Mouse (Mus musculus) embryo, embryonic 11 days (tissue): ENCODE measurements around the gene Slco3a1.
A peak's percentile ranks its signal among the peaks of the same experiment; 100 is the strongest.

Source experiments
- DNase-seq: peaks from one replicate; pipeline ENCODE4 v3.0.0-alpha.2; 2015

The Slco3a1 gene

DNA sequence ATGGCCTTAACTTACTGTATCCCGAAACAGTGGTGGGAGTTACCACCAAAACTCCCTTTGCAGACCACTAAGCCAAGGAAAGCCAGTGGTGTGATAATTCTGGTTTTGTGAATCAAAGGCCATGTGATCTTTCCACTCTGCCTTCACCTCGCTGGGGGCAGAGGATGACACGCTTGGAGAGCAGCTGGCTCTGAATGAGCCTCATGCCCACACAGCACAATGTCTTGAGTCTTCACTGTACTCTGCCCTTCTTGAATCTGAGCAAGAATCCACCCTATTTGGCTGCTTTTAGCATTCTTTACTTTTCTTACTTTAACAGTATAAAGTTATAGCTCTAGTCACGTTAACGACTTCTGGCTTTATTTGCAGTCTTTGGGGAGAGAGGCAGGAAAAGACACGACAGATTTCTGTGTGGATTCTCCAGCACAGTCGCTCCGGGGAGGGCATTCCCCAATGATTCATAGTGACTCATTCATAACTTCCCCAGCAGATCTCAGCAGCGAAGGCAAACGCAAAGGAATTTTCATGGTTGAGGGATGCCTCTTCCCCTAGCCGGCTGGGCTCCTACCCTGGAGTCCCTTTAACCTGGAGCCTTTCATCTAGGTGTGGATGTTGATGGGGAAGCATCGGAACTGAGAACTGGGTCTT, 178.1 kb downstream of the Slco3a1 start:
- DNase-seq = no peak

DNA sequence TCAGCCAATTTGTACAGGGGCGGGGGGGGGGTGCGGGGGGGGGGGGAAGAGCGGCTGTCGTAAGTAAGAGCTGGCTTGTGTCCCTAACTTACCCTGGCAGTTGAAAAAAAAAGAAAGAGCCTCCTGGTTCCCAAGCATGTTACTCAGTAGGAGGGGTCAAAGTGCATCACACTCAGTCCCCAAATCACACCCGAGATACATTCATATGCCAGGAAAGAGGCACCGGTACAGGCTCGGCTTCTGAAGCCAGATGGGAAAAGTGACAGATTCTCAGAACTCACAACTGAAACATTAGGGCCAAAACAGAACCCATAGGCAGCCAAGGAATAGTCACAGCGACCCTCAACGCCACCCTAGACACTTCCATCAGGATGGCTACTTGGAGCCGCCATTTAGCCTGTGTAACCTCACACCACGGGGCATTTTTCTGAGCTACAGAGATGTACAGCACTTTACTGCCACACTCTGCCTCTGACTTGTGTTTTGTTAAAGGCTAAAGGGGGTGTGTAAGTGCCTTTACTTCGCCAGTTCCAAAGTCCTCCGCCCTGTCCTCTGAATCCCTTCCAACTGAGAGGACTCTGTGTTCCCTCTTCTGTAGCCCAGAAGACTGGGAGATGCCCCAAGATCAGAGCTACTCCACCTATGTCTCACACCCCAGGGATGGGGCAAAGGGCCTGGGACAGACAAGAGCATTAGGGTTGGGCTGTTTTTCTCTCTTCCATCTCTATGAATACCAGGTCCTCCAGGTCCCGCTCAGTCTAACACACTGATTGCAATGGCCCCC, 179.2 kb downstream of the Slco3a1 start:
- no peak for DNase-seq

DNA sequence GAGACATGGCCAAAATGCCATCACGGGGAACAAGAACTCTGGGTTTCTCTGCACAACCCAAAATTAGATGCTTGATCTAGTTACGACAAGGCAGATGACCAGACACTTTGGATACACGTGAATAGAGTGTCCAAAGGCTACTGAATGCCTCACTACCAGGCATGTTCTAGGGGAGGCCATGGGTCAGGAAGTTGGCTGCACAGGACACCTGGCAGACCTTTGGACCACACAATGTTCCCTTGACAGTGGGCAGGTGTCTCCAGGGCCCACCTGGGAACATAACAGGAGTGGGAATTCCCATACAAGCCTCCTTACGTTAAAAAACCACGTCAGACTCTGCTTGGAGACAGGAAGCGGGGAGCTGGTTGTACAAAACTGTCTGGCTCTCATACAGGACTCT, 181.5 kb downstream of the Slco3a1 start:
- no peak for DNase-seq

DNA sequence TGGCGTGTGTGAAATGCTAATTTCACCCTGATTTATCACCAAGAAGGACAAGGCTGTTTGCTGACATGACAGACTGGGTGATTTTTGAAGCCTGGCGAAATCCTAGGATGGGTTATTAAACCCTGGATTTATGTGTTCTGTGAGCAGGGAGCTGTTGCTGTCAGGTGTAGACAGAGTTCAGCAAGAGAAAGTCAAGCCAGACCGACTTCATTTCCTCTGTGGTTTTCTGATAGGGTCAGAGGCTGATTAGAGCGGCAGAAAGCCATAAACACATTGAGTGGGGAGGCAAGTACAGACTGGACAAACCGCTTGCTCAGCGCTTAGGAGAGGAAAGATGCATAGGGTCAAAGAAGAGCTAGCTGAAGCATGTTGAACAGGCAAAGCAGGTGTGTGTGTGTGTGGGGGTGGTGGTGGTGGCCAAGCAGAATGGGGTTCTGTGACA, 182.4 kb downstream of the Slco3a1 start:
- DNase-seq = peak; percentile 39

DNA sequence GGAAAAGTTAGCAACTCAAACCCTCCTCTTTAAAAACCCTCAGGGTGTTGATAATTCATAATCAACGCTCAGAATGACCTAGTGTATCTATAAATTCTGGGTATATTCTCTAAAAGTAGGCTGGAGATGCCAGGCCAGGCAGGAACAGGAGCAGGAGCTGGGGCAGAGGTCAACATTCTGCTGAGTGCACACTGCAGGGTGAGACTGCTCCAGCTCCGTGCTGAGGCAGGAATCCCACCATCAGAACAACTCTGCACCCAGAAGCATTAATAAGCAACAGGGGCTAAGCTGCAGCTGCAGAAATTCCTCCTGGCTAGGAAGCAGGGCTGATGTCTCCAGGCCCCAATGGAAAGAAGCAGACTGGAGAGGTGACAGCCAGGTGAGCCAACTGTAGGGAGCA, 182.9 kb downstream of the Slco3a1 start:
- DNase-seq = no peak

DNA sequence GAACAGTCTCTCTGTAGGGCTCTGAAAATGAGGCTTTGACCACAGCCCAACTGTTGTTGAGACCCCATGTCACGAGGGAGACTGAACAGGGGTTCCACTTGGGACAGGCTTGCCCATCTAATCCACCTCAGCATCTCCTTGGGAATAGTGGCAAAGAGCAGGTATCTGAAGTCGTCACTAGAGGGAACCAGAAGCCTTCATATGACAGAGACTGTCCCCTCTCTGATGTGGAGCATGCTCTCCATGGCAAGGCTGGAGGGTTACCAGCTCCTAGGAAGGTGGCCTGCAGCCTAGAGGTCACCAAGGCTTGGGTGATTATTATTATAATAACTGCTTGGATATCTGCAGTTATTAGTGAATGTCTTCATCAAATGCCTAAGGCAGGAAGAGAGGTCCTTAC, 183.4 kb downstream of the Slco3a1 start:
- DNase-seq = peak; percentile 73

DNA sequence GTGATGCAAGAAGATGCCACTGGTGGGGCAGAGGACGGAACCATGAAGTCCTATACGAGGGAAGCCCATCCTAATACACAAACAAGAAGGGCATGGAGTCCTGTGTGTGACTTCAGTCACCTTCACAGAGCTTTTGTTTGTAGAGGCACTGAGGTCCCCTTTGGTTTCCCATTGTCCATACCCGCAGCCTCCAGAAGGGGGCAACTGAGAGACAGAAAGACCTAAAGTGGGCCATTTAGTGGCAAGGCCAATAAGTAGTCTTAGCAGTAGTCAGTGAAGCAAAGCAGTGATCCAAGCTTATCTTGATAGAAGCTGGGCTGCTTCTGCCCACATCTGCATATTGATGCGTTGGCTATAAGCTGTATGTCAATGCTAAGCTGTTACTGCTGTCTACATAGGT, 184.9 kb downstream of the Slco3a1 start:
- peak; percentile 42 for DNase-seq

DNA sequence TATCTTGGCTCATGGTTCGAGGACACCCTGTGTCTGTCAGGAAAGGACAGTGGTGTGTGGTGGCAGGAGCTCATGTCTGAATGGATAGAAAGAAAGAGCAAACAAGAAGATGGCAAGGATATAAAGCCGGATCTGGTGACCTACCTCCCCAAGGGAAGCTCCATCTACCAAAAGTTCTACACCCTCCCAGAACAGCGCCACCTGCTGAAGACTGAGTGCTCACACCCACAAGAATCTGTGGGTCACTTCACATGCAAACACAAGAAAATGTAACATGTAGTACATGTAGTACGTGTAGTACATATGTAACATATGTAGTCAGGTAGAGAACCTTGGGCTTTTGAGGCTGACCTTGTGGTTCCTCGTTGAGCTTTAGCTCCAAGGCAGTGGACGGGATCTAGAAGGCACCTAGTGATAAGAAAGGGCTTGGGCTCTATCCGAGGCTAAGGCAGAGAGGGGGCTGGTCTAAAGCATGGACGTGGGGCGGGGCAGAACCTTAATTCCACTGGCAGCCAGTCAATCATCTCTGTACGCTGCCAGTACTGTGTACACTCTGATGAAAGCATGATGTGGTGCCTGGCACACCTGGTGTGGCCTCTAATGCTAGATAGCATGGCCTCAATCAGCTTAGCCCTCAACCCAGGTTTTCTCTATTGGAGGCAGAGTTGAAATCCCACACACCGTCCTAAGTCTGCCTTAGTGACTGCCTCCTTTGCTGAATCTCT, 186.2 kb downstream of the Slco3a1 start:
- DNase-seq = no peak

DNA sequence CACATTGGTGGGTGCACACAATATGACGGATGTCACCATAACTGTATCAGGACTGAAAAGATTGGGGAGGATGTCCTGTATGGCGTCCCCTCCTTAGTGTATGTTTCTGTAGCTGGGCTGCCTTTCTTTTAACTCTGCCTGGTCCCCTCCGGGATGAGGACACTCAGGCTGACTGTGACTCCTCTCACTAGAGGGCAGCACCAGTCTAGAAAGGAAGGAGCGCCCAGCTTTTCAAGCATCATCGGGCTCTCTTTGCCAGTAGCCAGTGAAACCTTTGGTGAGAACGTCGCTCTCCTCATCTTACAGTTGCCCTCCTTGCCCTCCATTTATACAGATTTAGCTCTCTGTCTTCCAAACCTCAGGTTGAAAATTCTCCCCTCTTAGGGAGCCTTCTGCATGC, 187.2 kb downstream of the Slco3a1 start:
- DNase-seq = peak; percentile 81

DNA sequence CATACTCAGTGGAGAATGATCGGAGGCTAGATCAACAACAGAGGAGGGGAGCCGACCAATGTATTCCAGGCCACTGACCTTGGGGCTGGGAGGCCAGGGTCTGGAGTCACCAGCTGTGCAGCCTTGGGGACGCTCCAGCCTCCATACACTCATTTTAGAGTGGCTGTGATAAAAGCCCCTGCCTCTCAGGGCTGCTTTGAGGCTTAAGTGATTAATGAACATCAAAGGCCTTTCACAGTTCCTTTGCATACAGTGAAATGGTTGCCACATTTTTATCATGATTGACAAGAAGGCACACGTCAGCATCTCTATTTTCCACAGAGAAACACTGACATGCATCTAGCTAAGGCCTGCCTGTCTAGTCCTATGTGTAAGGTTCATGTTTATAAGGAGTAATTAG, 189.0 kb downstream of the Slco3a1 start:
- no peak for DNase-seq

DNA sequence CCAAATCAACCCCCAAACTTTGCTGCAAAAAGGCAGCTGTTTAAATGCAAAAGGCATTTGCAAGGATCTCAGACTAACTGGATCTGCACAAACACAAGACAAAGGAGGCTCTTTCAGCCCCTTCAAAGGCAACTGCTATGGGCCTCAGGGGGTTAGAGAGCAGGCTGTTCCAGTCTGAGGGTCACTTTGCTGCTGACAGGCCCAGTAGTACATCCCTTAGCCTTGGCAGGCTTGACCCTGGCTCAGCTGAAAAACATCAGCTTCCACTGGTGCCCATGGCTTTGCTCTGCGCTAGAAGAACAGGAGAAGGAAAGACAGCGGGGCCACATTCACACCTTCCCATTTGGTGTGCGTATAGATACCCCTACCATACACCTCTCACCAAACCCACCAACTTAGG, 189.6 kb downstream of the Slco3a1 start:
- DNase-seq = peak; percentile 23

DNA sequence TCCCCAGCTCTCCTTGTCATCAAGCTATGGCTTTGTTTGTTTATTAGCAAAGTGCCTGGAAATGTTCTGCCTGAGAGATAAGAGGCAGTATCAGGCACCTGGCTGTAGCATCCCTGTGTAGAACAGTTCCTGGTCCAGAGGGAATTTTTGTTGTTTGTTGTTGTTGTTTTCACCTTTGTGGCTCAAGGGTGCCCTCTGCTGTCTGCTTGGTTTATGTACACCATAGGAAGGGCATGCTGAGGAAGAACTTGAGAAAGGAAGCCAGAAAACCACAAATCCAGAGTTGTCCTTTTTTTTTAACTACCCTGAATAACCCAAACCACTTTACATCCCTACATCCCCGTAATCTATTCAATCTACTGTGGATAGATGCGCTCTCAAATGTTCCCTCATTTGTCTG, 191.1 kb downstream of the Slco3a1 start:
- DNase-seq = peak; percentile 54

DNA sequence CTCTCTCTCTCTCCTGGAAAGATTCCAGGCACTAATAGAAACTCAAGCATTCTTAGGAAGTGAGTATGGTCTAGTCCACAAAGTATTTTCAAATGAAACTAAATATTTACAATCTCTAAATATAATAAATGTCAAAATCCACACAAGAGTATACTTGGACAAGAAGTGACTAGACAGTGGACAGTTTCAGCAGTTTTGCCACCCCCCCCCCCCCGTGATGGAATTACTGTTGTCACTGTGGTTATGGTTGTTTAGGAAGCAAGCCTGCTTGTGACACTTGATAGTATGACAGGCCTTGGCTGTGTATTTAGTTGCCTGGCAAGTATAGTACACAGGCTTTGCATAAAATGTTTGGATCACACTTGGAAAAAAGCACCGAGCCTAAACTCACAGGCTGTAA, 192.9 kb downstream of the Slco3a1 start:
- no peak for DNase-seq

DNA sequence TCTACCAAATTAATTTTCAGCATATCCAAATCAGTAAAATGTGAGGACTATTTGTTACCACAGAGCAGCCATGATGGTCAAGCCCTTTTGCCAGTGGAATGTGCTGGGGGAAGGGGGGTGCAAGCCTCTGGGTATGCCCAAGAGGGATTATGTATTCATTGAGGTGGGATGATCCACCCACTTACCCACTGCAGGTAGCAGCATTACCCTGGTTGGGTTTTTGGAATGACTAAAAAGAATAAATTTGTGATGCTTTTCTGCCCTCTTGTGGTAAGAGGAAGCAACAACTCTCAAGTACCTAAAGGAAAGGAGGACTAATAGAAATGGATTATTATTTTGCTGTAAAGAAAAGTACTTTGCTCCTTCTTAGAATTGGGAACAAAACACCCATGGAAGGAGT, 197.6 kb downstream of the Slco3a1 start:
- DNase-seq = peak; percentile 64

DNA sequence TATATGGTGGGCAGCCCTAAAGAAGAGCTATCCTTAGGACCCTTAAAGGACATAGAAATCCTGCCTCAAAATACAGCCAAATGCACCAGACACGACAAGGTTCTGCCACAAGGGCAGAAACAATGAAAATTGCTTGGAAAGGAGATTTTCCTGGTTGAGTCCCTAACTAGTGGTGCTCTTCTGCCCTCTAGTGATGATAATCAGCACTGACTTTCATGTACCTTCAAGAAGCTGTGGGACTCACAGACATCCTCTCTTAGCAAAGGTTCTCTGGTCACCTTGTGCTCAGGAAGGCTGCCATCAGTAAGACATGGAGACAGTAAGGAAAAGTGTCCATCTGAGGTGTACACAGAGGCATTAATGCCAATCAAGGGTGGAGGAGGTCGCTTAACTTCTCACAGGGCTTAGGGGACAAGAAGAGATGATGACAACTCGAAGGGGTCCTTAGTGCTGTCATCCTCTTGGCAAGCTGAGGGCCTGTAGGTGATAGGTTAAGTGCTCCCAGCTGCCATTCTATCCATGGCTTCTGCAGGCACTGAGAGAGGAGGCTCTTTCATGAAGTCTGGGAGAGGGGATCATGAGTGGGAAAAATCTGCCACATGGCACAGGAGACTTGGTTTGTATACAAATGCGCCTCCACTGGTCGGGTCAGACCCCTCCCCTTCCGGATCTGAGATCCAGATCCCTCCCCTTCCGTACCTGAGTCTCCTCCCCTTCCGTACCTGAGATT, 199.9 kb downstream of the Slco3a1 start:
- peak; percentile 89 for DNase-seq

DNA sequence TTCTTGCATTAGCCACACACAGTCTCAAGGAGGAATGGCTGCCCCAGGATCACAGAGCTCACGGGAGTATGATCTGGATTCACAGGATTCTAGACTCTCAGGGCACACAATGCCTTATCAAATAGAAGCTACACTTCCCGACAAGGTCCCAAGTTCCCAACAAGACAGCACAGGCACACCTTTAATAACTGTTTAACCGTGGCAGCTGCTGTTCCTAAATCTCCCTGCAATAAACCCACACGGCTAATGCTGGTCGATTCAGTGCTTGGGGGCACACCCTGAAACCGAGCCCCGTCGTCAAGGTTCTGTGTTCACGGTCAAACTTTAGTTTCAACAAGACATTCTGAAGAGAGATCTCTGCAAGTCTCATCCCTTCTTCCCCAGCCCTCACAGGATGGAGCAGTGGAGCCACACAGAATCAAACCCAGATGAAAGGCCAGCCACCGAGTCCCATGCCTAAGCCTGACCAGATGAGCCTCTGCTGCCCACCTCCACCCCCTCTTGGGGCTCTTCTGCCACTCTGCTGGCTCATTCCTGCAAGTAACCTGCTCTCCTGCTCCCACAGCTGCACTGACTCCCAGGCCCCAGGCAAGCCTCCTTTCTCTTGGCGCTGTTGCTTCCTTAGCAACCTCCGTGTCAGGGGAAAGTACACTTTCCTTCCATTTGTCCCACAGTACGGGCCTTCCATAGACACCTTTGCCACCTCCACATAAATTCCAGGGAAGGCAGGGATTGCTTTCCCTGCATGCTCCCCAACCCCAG, 200.7 kb downstream of the Slco3a1 start:
- no peak for DNase-seq

DNA sequence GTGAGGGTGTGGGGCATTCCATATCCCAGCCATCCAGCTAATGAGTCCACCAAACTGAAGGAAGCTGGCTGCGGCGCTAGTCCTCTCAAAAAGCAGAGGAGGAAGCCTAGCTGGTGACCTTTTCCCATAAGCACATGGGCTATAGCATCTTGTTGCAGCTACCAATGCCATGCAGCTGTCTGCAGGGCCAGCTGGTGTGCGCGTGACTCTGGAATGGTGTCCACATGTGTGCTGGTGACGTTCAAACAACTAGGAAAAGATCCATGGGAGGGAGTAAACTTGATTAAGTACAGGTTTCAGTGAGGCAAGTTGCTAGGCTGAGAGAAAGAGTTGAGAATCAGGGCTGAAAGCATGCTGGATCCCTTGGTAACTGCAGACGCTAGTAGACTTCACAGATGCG, 201.3 kb downstream of the Slco3a1 start:
- peak; percentile 53 for DNase-seq

DNA sequence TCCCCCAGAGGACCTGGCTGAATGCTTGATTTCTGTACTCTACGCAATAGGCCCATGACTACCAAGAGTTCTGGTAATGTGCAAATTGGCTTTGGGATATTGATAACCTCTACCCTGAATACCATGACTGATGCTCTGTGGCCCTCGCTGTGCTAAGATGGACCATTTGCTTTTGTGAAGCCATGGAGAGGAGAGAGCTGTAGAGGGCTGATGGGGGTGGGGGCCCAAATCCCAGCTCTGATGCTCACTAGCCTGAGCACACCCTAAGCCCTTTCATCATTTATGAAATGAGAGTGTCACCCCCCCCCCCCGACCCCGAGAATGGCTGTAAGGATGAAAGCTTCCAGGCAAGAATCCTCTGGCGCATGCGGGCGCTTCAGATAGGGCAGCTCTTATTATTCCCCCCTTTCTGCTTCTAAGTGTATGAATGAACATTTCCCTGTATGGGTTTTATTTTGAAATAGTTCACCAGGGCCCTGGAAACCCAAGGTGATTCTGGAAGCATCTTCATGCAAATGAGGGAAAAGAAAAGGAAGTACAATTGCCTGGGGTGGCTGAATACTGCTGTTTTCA, 206.2 kb downstream of the Slco3a1 start:
- no peak for DNase-seq

DNA sequence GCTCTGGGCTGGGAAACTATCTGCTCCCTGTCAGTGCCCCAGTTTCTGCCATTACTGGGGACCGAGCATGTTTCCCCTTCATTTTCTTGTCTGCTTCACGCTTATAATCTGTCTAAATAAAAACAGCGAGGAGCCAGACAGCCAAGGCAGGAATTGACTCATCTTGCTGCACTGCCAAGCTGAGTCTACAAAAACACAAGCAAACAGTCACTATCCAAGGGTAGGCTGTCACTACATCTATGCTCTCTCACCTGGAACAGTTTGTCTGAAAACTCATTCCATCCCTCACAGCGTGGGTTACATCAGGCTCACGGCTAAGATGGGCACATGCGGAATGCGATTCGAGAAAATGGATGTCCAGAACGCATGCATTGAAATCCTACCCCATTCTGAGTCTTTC, 207.6 kb downstream of the Slco3a1 start:
- no peak for DNase-seq

DNA sequence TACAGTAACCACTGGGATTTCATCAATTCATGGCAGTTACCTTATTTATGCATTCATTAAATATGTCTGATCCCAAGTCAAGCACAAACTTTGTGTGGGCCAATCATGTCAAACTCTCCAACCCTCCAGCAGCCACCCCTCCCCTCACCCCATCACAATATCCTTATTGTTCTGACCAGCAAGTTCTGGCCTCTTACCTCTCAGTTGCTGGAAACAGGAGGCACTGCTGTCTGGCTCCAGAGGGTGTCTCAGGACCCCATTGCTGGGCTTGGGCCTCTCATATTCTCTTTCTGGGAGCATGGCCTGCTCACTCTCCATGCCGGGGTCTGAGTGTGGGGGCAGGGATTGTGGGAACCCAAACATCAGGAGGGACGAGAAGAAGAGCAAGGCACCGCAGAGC, 208.1 kb downstream of the Slco3a1 start:
- DNase-seq = no peak

DNA sequence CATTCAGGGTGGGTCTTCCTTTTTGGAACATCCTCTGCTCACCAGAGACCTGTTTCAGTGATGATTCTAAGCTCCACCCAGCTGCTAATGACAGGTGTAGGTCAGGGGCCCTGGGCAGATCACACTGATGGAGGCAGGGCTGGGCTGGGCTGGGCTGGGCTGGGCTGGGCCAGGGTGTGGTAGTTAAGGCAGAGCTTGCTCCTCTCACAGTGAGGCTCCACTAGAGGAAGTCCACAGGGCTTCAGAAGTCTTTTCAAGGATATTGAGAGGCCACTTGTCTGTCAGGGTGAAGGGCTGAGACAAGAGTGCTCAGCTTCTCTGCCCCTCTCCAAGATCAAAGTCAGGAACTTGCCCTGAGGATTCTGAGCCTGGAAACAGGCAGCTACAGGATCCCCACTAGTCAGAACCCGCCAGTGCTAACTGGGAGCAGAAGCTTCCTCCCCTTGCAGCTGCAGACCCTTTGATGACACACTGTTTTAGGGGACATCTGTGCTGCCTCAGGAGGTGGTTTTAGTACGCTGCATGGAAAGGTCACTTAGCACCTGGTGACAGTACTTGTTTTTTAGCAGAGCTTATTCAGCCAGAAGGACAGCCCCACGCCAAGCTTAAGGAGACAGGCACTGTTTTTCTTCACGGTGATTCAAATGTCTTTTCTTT, 213.3 kb downstream of the Slco3a1 start:
- peak; percentile 25 for DNase-seq
